Mouse (Mus musculus): ENCODE results near the gene Abca13. TPM values are rescaled to one million over a fixed set of nuclear protein-coding genes. Genes with fewer than 3 reads are reported as not detected.
"Not testable (repeated sequence)": the region's sequence is repeated elsewhere in the genome, so short reads cannot be mapped to it uniquely, and the experiment has no call there.

The Abca13 gene
- polyA plus RNA-seq, 1 experiment from 2014 or later: not detected

DNA sequence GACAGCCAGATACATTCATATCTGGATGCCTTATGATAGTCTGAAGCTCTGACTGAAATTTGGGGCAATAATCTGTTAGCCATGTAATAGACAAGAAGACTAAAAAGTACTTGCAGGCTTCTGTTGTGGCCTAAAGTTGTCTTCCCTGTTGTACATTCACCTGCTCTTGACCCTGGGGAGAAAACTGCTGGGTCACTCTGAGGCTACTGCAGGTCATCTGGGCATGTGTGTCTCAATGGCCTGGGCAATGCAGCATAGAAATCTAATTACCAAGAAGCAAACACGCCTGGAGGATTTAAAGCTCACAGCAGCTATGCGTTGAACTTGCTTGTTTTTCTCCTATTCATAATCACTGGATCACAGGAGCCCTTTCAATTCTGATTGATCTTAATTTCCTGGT lies 8.1 kb downstream of the Abca13 start:
- H3K27ac ChIP-seq: no peak overlapping the region
- H3K36me3 ChIP-seq: no peaks in the 10 kb centered on the region
- no peaks in the 10 kb centered on the region for H3K4me1 ChIP-seq (replicated peaks)
- H3K4me3 ChIP-seq (replicated peaks): no peak overlapping the region
- H3K4me2 ChIP-seq: no peak overlapping the region
- H3K27me3 ChIP-seq: no peaks in the 10 kb centered on the region
- ATAC-seq (ENCODE audit: insufficient number of reproducible peaks, insufficient read depth, low FRiP score, low TSS enrichment, low read depth): no peak
- H3K9me3 ChIP-seq: no peaks in the 10 kb centered on the region
- 57% methylated on average over 2 of the region's 2 CpGs for WGBS
- H3K9ac ChIP-seq (replicated peaks): no peak overlapping the region

DNA sequence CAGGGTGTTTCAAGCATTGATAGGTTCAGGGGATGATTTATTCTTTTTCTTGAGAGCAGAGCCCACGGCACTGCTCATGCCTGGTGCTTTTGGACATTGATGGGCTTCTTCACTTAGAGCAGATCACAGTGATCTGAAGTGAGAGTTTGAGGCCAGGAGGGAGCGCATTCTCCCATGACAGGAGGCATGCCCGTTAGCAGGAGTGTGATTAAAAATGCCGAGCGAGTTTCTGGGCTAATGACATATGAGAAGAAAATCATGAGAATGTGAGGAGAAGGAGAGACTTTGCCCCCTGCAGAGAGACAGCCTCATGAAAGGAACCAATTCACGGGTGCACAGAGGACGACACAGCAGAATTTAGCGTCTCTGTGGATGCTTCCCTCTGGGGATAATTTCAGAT lies 19.0 kb downstream of the Abca13 start:
- Histone ChIP-seq H3K9me3 (no peaks in the 10 kb centered on the region), H3K27ac (no peak overlapping the region), H3K36me3 (no peaks in the 10 kb centered on the region), H3K27me3 (no peaks in the 10 kb centered on the region), H3K4me1 (replicated peaks) (no peaks in the 10 kb centered on the region), H3K4me3 (replicated peaks) (no peak overlapping the region), H3K4me2 (no peak overlapping the region), H3K9ac (replicated peaks) (no peak overlapping the region)
- WGBS: 56% methylated on average over 8 of the region's 8 CpGs
- ATAC-seq (ENCODE audit: insufficient number of reproducible peaks, insufficient read depth, low FRiP score, low TSS enrichment, low read depth): no peak

DNA sequence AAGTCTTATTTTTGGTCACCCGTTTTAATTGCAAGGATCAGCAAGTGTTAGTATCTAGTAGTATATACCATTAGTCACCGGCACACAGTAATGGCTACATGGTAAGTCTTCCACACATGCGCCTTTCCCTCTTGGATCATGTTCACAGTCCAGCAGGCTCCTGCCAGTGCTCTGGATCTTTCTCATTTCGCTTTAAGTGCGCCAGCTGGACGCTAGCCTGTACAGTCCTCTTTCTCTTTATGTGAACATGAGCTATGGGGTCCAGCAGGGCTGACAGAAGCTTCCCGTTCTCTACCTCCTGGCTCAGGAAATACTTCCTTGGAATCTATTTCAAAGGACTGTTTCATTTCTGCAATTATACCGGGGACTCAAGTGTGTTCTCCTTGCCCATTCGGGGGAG lies 21.8 kb downstream of the Abca13 start:
- no peaks in the 10 kb centered on the region for H3K27me3 ChIP-seq
- H3K4me2 ChIP-seq: no peak overlapping the region
- WGBS: 84% methylated on average over 9 of the region's 9 CpGs
- peaks cover 5% of the 10 kb centered on the region for H3K4me1 ChIP-seq (replicated peaks)
- H3K36me3 ChIP-seq: no peaks in the 10 kb centered on the region
- ATAC-seq (ENCODE audit: insufficient number of reproducible peaks, insufficient read depth, low FRiP score, low TSS enrichment, low read depth): no peak
- no peak overlapping the region for H3K27ac ChIP-seq
- H3K4me3 ChIP-seq (replicated peaks): no peak overlapping the region
- H3K9ac ChIP-seq (replicated peaks): no peak overlapping the region
- H3K9me3 ChIP-seq: no peaks in the 10 kb centered on the region

DNA sequence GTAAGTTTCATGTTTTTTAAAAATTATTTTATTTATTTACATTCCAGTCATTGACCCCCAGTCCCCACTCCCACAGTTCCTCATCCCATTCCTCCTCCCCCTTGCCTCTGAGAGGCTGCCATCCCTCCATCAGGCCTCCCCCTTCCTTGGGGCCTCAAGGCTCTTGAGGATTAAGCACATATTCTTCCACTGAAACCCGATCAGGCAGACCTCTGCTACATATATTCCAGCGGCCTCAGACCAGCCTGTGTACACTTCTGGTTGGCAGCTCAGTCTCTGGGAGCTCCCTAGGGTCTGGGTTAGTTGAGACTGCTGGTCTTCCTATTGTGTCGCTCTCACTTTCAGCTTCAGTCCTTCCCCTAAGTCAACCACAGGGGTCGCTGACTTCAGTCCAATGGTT lies 24.5 kb downstream of the Abca13 start:
- Histone ChIP-seq H3K4me2 (no peak overlapping the region), H3K36me3 (no peaks in the 10 kb centered on the region), H3K4me3 (replicated peaks) (no peak overlapping the region), H3K9ac (replicated peaks) (no peak overlapping the region), H3K4me1 (replicated peaks) (peaks cover 5% of the 10 kb centered on the region), H3K9me3 (no peaks in the 10 kb centered on the region), H3K27me3 (no peaks in the 10 kb centered on the region), H3K27ac (no peak overlapping the region)
- WGBS: 26% methylated on average over 4 of the region's 4 CpGs
- ATAC-seq (ENCODE audit: insufficient number of reproducible peaks, insufficient read depth, low FRiP score, low TSS enrichment, low read depth): peak; percentile 78

DNA sequence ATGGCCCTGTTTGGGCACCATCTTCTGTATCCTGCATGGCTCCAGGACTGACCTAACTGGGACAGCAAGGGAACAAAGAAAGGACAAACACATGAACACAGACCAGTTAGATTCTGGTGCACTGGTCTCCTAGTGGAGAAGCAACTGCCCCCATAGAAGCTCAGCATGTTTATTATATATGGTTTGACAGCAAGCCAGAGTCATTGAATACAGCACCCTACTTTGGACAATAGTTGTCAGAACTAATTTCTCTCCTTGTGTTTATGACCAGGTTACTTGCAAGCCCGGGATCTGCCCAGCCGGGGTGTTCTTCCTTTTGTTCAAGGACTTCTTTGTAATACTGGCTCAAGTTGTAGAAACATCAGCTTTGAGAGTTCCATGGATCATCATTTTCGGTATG lies 28.8 kb downstream of the Abca13 start:
- H3K9me3 ChIP-seq: no peaks in the 10 kb centered on the region
- H3K4me1 ChIP-seq (replicated peaks): peaks cover 5% of the 10 kb centered on the region
- no peaks in the 10 kb centered on the region for H3K36me3 ChIP-seq
- H3K27ac ChIP-seq: no peak overlapping the region
- H3K4me3 ChIP-seq (replicated peaks): no peak overlapping the region
- no peaks in the 10 kb centered on the region for H3K27me3 ChIP-seq
- WGBS: 88% methylated on average over 3 of the region's 3 CpGs
- H3K4me2 ChIP-seq: no peak overlapping the region
- H3K9ac ChIP-seq (replicated peaks): no peak overlapping the region
- no peak for ATAC-seq (ENCODE audit: insufficient number of reproducible peaks, insufficient read depth, low FRiP score, low TSS enrichment, low read depth)

DNA sequence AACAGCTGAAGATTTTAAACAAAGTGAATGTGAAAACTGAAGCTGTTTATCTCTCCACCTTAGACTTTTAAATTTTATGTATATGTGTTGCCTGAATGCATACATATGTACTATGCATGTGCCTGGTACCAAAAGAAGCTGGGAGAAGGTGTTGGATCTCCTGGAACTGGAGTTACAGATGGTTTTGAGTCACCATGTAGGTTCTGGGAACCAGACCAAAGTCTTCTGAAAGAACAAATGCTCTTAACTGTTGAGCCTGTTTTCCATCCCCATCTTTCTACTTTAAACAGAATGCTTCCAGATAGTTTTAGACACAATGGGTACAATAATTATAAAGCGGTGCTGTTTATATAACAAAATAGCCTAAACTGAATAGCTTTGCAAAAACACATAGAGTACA lies 29.9 kb downstream of the Abca13 start:
- no peaks in the 10 kb centered on the region for H3K9me3 ChIP-seq
- H3K36me3 ChIP-seq: no peaks in the 10 kb centered on the region
- no peak overlapping the region for H3K4me2 ChIP-seq
- 100% methylated on average over 1 of the region's 1 CpGs for WGBS
- ATAC-seq (ENCODE audit: insufficient number of reproducible peaks, insufficient read depth, low FRiP score, low TSS enrichment, low read depth): no peak
- no peaks in the 10 kb centered on the region for H3K27me3 ChIP-seq
- no peak overlapping the region for H3K27ac ChIP-seq
- no peak overlapping the region for H3K4me3 ChIP-seq (replicated peaks)
- H3K9ac ChIP-seq (replicated peaks): no peak overlapping the region
- no peaks in the 10 kb centered on the region; the same call in 1 of the 2 replicates for H3K4me1 ChIP-seq (replicated peaks)

DNA sequence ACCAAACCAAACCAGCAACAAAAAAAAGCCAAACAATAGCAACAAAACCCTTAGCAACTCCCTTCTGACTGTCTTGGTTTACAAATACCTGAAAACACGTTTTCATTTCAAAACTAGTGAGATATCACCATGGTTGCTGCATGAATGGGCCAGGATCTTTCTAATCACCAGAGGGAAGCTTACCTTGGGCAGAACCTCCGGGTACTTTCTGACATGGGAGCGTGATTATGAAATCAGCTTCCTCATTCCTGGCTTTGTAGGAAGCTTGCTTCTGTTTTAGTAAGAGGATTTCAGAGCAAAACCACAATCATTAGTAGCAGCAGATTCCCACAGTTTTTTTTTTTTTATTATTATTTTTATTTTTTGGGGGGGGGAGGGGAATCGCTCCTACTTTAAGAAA lies 34.7 kb downstream of the Abca13 start:
- no peaks in the 10 kb centered on the region for H3K4me1 ChIP-seq (replicated peaks)
- no peak overlapping the region for H3K4me3 ChIP-seq (replicated peaks)
- H3K9me3 ChIP-seq: no peaks in the 10 kb centered on the region
- no peaks in the 10 kb centered on the region for H3K36me3 ChIP-seq
- no peak for ATAC-seq (ENCODE audit: insufficient number of reproducible peaks, insufficient read depth, low FRiP score, low TSS enrichment, low read depth)
- H3K27me3 ChIP-seq: no peaks in the 10 kb centered on the region
- no peak overlapping the region for H3K27ac ChIP-seq
- 79% methylated on average over 4 of the region's 4 CpGs for WGBS
- no peak overlapping the region for H3K9ac ChIP-seq (replicated peaks)
- no peak overlapping the region for H3K4me2 ChIP-seq

DNA sequence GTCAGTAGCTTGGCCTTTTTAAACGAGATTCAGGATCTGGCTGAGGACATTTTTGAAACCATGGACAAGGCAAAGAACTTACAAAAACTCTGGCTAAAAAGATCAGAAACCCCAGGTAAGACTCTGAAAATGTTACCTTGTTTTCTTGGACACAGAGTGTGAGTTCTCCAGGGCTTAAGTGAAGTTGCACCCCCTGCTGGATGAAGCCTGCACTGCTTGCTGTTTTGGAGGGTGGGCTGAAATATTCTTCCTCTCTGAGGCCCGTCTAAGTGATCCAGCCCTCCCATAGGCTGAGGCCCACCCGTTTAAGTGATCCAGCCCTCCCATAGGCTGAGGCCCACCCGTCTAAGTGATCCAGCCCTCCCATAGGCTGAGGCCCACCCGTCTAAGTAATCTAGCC lies 57.9 kb downstream of the Abca13 start:
- H3K9ac ChIP-seq (replicated peaks); H3K4me2 ChIP-seq; H3K4me1 ChIP-seq (replicated peaks); H3K36me3 ChIP-seq; H3K4me3 ChIP-seq (replicated peaks); H3K27ac ChIP-seq; H3K27me3 ChIP-seq; H3K9me3 ChIP-seq; ATAC-seq (ENCODE audit: insufficient number of reproducible peaks, insufficient read depth, low FRiP score, low TSS enrichment, low read depth): not testable (repeated sequence)
- 79% methylated on average over 5 of the region's 5 CpGs for WGBS

DNA sequence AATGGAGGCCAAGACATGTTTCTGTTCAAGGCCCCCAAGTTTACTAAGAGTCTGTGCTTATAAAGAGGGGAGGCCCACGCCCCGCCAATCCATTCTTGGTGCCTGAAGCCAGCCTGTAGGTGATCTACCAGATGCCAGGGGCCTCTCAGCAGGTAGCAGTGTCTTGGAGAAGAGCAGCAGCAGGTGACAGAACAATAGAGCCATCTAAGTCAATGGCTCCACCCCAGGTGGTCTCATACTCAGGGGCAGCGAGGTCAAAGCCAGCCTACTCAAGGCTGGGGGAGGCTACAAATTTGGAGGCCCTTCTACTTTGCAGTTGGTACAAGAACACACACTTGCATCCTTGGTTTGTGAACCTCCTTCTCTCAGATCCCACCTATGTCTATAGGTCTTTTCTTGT lies 71.3 kb downstream of the Abca13 start:
- H3K9me3 ChIP-seq; H3K36me3 ChIP-seq; H3K4me3 ChIP-seq (replicated peaks); H3K9ac ChIP-seq (replicated peaks); H3K27me3 ChIP-seq; H3K4me1 ChIP-seq (replicated peaks); H3K4me2 ChIP-seq; ATAC-seq (ENCODE audit: insufficient number of reproducible peaks, insufficient read depth, low FRiP score, low TSS enrichment, low read depth); H3K27ac ChIP-seq: not testable (repeated sequence)
- 67% methylated on average over 3 of the region's 3 CpGs for WGBS

DNA sequence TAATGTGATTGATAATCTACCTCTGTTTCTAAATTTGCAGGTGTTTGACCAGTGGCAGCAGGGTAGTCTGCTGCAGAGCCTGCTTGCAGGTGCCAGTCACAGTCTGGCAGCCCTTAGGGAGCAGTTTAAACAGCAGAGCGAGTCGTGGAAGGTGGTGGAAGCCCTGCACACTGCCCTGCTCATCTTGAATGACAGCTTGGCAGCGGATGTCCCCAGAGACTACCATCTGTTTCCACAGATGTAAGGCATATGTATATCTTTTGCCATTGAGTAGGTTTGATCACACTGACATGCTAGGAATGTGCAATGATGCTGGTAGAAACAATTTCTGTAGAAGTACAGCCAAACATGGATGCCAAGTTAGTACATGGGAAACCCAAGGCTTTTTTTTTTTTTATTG lies 77.3 kb downstream of the Abca13 start:
- Histone ChIP-seq H3K4me3 (replicated peaks) (no peak overlapping the region), H3K9me3 (no peaks in the 10 kb centered on the region), H3K27me3 (no peaks in the 10 kb centered on the region), H3K4me2 (no peak overlapping the region), H3K27ac (no peak overlapping the region), H3K4me1 (replicated peaks) (no peaks in the 10 kb centered on the region), H3K9ac (replicated peaks) (no peak overlapping the region), H3K36me3 (no peaks in the 10 kb centered on the region)
- 76% methylated on average over 3 of the region's 3 CpGs for WGBS
- ATAC-seq (ENCODE audit: insufficient number of reproducible peaks, insufficient read depth, low FRiP score, low TSS enrichment, low read depth): no peak

DNA sequence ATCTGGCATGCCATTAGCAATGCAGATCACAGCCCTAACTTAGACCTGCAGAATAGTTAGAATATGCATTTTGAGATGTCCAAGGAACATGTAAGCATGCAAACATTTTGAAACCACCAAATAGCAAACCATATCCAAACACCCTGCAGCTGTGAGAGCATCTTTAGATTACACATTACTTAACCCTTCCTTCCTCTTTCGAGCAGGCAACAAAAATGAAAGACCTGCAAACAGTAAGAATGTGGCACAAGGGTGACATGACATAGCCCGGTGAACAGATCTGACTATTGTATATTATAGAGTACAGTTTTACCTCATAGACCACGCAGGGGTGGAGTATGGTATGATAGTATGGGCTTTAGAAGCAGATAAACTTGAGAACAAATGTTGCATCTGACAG lies 93.5 kb downstream of the Abca13 start:
- Histone ChIP-seq H3K9ac (replicated peaks) (no peak overlapping the region), H3K4me3 (replicated peaks) (no peak overlapping the region), H3K4me1 (replicated peaks) (no peaks in the 10 kb centered on the region), H3K9me3 (no peaks in the 10 kb centered on the region), H3K36me3 (no peaks in the 10 kb centered on the region), H3K4me2 (no peak overlapping the region), H3K27me3 (no peaks in the 10 kb centered on the region), H3K27ac (no peak overlapping the region)
- 80% methylated on average over 3 of the region's 3 CpGs for WGBS
- no peak for ATAC-seq (ENCODE audit: insufficient number of reproducible peaks, insufficient read depth, low FRiP score, low TSS enrichment, low read depth)

DNA sequence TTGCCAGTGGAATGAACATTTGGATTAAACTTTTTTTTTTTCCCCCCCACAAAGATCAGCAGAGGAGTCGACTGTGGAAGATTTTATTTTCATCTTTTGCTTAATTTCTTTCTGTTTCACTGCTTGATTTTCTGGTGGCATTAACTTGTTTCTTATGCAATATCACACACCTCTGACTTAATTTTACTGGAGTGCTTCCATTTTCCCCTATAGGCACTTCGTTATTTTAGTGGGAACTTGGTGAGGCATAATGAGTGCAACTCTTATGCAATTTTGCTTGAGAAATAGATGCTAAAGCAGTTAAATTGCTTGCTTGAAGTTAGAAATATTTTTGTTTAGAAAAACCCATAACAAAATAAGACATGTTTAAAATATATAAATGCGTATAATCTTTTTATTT lies 94.0 kb downstream of the Abca13 start:
- H3K36me3 ChIP-seq: no peaks in the 10 kb centered on the region
- 84% methylated on average over 3 of the region's 3 CpGs for WGBS
- no peak for ATAC-seq (ENCODE audit: insufficient number of reproducible peaks, insufficient read depth, low FRiP score, low TSS enrichment, low read depth)

More for the DNA sequence above, 94.0 kb downstream of the Abca13 start:
- Histone ChIP-seq H3K27ac (no peak overlapping the region), H3K9ac (replicated peaks) (no peak overlapping the region), H3K4me3 (replicated peaks) (no peak overlapping the region), H3K4me2 (no peak overlapping the region), H3K27me3 (no peaks in the 10 kb centered on the region), H3K4me1 (replicated peaks) (no peaks in the 10 kb centered on the region), H3K9me3 (no peaks in the 10 kb centered on the region)

All from limb, embryonic 12.5 days (tissue).